Comparison of ENCODE assay signal across 11 mouse cellular contexts in genomic region chr5:98292388-98293048, GRCm38 (mm10). TPM values are rescaled to one million over a fixed set of nuclear protein-coding genes. Genes with fewer than 3 reads are reported as not detected.
A peak's percentile ranks its signal among the peaks of the same experiment; 100 is the strongest.
DNase-seq lines count a peak whose midpoint lies in the region; ATAC-seq lines count a peak whose summit lies in the region.
"Had no signal": no experiment of that assay in that cellular context is flagged by ENCODE, and none has a peak within 500 bp of the region (broad histone marks: within the 10 kb centered on the region; RNA-seq: fewer than 3 reads in every experiment).

No protein-coding gene starts in this region.

- no peak for DNase-seq in kidney, postnatal 4 days
- DNase-seq in embryonic facial prominence, embryonic 14.5 days (ENCODE audit: low spot score): peak; percentile 11
- peak; percentile 43 for DNase-seq in hindbrain, embryonic 14.5 days (ENCODE audit: low spot score)
- DNase-seq in left cerebral cortex, adult 8-10 months (ENCODE audit: low spot score in 2 of 2): no peak
- no peak for DNase-seq in frontal cortex, postnatal 36 days (ENCODE audit: low spot score in 2 of 2)
- DNase-seq in kidney, postnatal 10 days: no peak
- DNase-seq: adrenal gland, postnatal 36 days; heart, adult 18-20 months had no signal

- WGBS in kidney, embryonic 15.5 days: 3% methylated on average over 19 of the region's 19 CpGs
- WGBS in embryonic facial prominence, embryonic 14.5 days: 2% methylated on average over 19 of the region's 19 CpGs
- 3% methylated on average over 19 of the region's 19 CpGs for WGBS in hindbrain, embryonic 14.5 days
- 2% methylated on average over 19 of the region's 19 CpGs for WGBS in midbrain, embryonic 15.5 days

- ATAC-seq in kidney, embryonic 15.5 days (replicated peaks; ENCODE audit: low FRiP score): no peak
- ATAC-seq in embryonic facial prominence, embryonic 14.5 days (ENCODE audit: low read depth): no peak
- ATAC-seq in hindbrain, embryonic 14.5 days (ENCODE audit: low FRiP score): no peak
- peak; percentile 43 for ATAC-seq in midbrain, embryonic 15.5 days (replicated peaks)

- no peak overlapping the region for H3K27ac ChIP-seq in kidney, embryonic 15.5 days
- H3K27ac ChIP-seq in embryonic facial prominence, embryonic 14.5 days (replicated peaks; ENCODE audit: low read depth, low read length): no peak overlapping the region
- no peak overlapping the region for H3K27ac ChIP-seq in hindbrain, embryonic 14.5 days
- no peak overlapping the region for H3K27ac ChIP-seq in midbrain, embryonic 15.5 days

- H3K27me3 ChIP-seq in kidney, embryonic 15.5 days: peaks cover 47% of the 10 kb centered on the region
- H3K27me3 ChIP-seq in embryonic facial prominence, embryonic 14.5 days (replicated peaks; ENCODE audit: control insufficient read depth, insufficient read depth, low read length): peaks cover 30% of the 10 kb centered on the region
- H3K27me3 ChIP-seq in hindbrain, embryonic 14.5 days (ENCODE audit: control insufficient read depth, insufficient read depth, low read length): peaks cover 33% of the 10 kb centered on the region
- peaks cover 5% of the 10 kb centered on the region; the same call in 1 of the 2 replicates for H3K27me3 ChIP-seq in midbrain, embryonic 15.5 days (replicated peaks)

- peaks cover 7% of the 10 kb centered on the region for H3K4me1 ChIP-seq in kidney, embryonic 15.5 days
- no peaks in the 10 kb centered on the region; the same call in 1 of the 2 replicates for H3K4me1 ChIP-seq in embryonic facial prominence, embryonic 14.5 days (ENCODE audit: control insufficient read depth, insufficient read depth, low read length)
- peaks cover 11% of the 10 kb centered on the region; the same call in 1 of the 2 replicates for H3K4me1 ChIP-seq in hindbrain, embryonic 14.5 days (replicated peaks; ENCODE audit: control insufficient read depth, insufficient read depth, low read length)
- peaks cover 17% of the 10 kb centered on the region for H3K4me1 ChIP-seq in midbrain, embryonic 15.5 days

- H3K9ac ChIP-seq in kidney, embryonic 15.5 days: no peak overlapping the region
- H3K9ac ChIP-seq in embryonic facial prominence, embryonic 14.5 days (ENCODE audit: low read depth, low read length): no peak overlapping the region
- no peak overlapping the region for H3K9ac ChIP-seq in hindbrain, embryonic 14.5 days
- peak overlapping the region; percentile 30; the same call in 1 of the 2 replicates for H3K9ac ChIP-seq in midbrain, embryonic 15.5 days

- no peaks in the 10 kb centered on the region for H3K36me3 ChIP-seq in kidney, embryonic 15.5 days
- H3K36me3 ChIP-seq in embryonic facial prominence, embryonic 14.5 days (ENCODE audit: control insufficient read depth, insufficient read depth, low read length): no peaks in the 10 kb centered on the region
- no peaks in the 10 kb centered on the region for H3K36me3 ChIP-seq in hindbrain, embryonic 14.5 days (replicated peaks; ENCODE audit: control insufficient read depth, insufficient read depth)
- no peaks in the 10 kb centered on the region for H3K36me3 ChIP-seq in midbrain, embryonic 15.5 days (replicated peaks)

- H3K4me2 ChIP-seq in kidney, embryonic 15.5 days: peak overlapping the region; percentile 48
- peak overlapping the region; percentile 48 for H3K4me2 ChIP-seq in embryonic facial prominence, embryonic 14.5 days (ENCODE audit: low read depth, low read length)
- H3K4me2 ChIP-seq in hindbrain, embryonic 14.5 days (replicated peaks): peak overlapping the region; percentile 44
- H3K4me2 ChIP-seq in midbrain, embryonic 15.5 days: peak overlapping the region; percentile 59

- no peaks in the 10 kb centered on the region for H3K9me3 ChIP-seq in kidney, embryonic 15.5 days (replicated peaks)
- no peaks in the 10 kb centered on the region for H3K9me3 ChIP-seq in embryonic facial prominence, embryonic 14.5 days (ENCODE audit: control insufficient read depth, low read length)
- no peaks in the 10 kb centered on the region for H3K9me3 ChIP-seq in hindbrain, embryonic 14.5 days (ENCODE audit: control insufficient read depth, low read length)
- H3K9me3 ChIP-seq in midbrain, embryonic 15.5 days: no peaks in the 10 kb centered on the region

- H3K4me3 ChIP-seq in kidney, embryonic 15.5 days (replicated peaks): peak overlapping the region; percentile 24; the same call in 1 of the 2 replicates
- peak overlapping the region; percentile 26 for H3K4me3 ChIP-seq in embryonic facial prominence, embryonic 14.5 days (ENCODE audit: low read depth, low read length)
- peak overlapping the region; percentile 25 for H3K4me3 ChIP-seq in hindbrain, embryonic 14.5 days (replicated peaks; ENCODE audit: low read length)
- peak overlapping the region; percentile 37 for H3K4me3 ChIP-seq in midbrain, embryonic 15.5 days

RNA-seq across cellular contexts. Expression of gene Cfap299, which starts 36.6 kb away (rescaled TPM):
- 0.26 and 0.61 TPM in 2 replicates for polyA plus RNA-seq in kidney, embryonic 15.5 days (2015; fragmentation: Nextera tagmentation; extraction: Ambion mirVana)
- 1.1 and 1.9 TPM in 2 replicates for polyA plus RNA-seq in embryonic facial prominence, embryonic 14.5 days (2014; fragmentation: Nextera tagmentation; extraction: Ambion mirVana)
- polyA plus RNA-seq in hindbrain, embryonic 14.5 days (2014; fragmentation: Nextera tagmentation; extraction: Ambion mirVana): 1.6 and 1.8 TPM in 2 replicates
- polyA plus RNA-seq in midbrain, embryonic 15.5 days (2015; fragmentation: Nextera tagmentation; extraction: Ambion mirVana): 1.5 and 2.2 TPM in 2 replicates
- total RNA-seq in left cerebral cortex, adult 8-10 months (2022): under 1 TPM in 3 of 4 experiments, not detected in 1; 0.41 to 0.96 (median 0.63) TPM
- total RNA-seq: adrenal gland, postnatal 36 days; neutrophil, adult 5-6 weeks had no signal

RNA-seq across cellular contexts. Expression of gene Fgf5, which starts 38.5 kb away (rescaled TPM):
- 0.48 and 0.49 TPM in 2 replicates for polyA plus RNA-seq in kidney, embryonic 15.5 days (2015; fragmentation: Nextera tagmentation; extraction: Ambion mirVana)
- polyA plus RNA-seq in embryonic facial prominence, embryonic 14.5 days (2014; fragmentation: Nextera tagmentation; extraction: Ambion mirVana): 1.6 and 1.7 TPM in 2 replicates
- polyA plus RNA-seq in hindbrain, embryonic 14.5 days (2014; fragmentation: Nextera tagmentation; extraction: Ambion mirVana): 0.37 and 0.44 TPM in 2 replicates
- polyA plus RNA-seq in midbrain, embryonic 15.5 days (2015; fragmentation: Nextera tagmentation; extraction: Ambion mirVana): 0.96 and 2.0 TPM in 2 replicates
- 1 to 10 TPM; 2.4 to 3.5 (median 3.0) TPM for total RNA-seq in left cerebral cortex, adult 8-10 months (2022)
- total RNA-seq: adrenal gland, postnatal 36 days; neutrophil, adult 5-6 weeks had no signal

Comparison
In these comparisons a context has a peak if more than half of its experiments do, and no peak if none do; other contexts are left out.
1. DNase-seq: peak in embryonic facial prominence, embryonic 14.5 days (single experiment) and hindbrain, embryonic 14.5 days (single experiment); none in kidney, postnatal 4 days (0 of 2), left cerebral cortex, adult 8-10 months (0 of 2), frontal cortex, postnatal 36 days (0 of 2) and kidney, postnatal 10 days (single experiment).
2. Peak in every context shown above with its lines, with median percentiles within 50 percentile points of each other: H3K4me2 ChIP-seq and H3K4me3 ChIP-seq.